Mouse (Mus musculus): ENCODE measurements around the gene Gabra5. TPM values are rescaled to one million over a fixed set of nuclear protein-coding genes. Genes with fewer than 3 reads are reported as not detected.

Gabra5 gene
- polyA plus RNA-seq, 1 experiment, result not detected

GRCm38 (mm10) chr7:57448239-57448638 is 61.6 kb downstream of the Gabra5 start:
- Histone ChIP-seq H3K27ac (ENCODE audit: insufficient read depth, low read length) (no peak overlapping the region), H3K27me3 (ENCODE audit: control insufficient read depth, insufficient read depth, low read length) (no peaks in the 10 kb centered on the region), H3K4me1 (ENCODE audit: control insufficient read depth, insufficient read depth, insufficient read length) (no peaks in the 10 kb centered on the region), H3K36me3 (ENCODE audit: control insufficient read depth, insufficient read depth, low read length) (no peaks in the 10 kb centered on the region), H3K4me3 (ENCODE audit: extremely low read depth, insufficient read depth, insufficient read length) (no peak overlapping the region)
- no peak for DNase-seq (ENCODE audit: low read depth in 1 of 2, low spot score in 2 of 2)
- TF ChIP-seq CTCF (IDR thresholded peaks at IDR 0.05; ENCODE audit: extremely low read depth, insufficient read depth, insufficient read length, insufficient replicate concordance), result no peak
- TF ChIP-seq POLR2A (IDR thresholded peaks at IDR 0.05; ENCODE audit: low read depth, low read length), result no peak
- WGBS, result 67% methylated on average over 1 of the region's 1 CpGs

- TF ChIP-seq POLR2A (IDR thresholded peaks at IDR 0.05; ENCODE audit: low read depth, low read length) (no peak), CTCF (IDR thresholded peaks at IDR 0.05; ENCODE audit: extremely low read depth, insufficient read depth, insufficient read length, insufficient replicate concordance) (no peak)
- no peaks in the 10 kb centered on the region for H3K4me1 ChIP-seq (ENCODE audit: control insufficient read depth, insufficient read depth, insufficient read length)
- no peak overlapping the region for H3K4me3 ChIP-seq (ENCODE audit: extremely low read depth, insufficient read depth, insufficient read length)
- 73% methylated on average over 1 of the region's 1 CpGs for WGBS
- H3K36me3 ChIP-seq (ENCODE audit: control insufficient read depth, insufficient read depth, low read length), result no peaks in the 10 kb centered on the region
- H3K27ac ChIP-seq (ENCODE audit: insufficient read depth, low read length), result no peak overlapping the region
- DNase-seq (ENCODE audit: low read depth in 1 of 2, low spot score in 2 of 2), result no peak
- H3K27me3 ChIP-seq (ENCODE audit: control insufficient read depth, insufficient read depth, low read length), result no peaks in the 10 kb centered on the region
Measured at GRCm38 (mm10) chr7:57422675-57423074, 87.2 kb downstream of the Gabra5 start.

- Histone ChIP-seq H3K27me3 (ENCODE audit: control insufficient read depth, insufficient read depth, low read length) (no peaks in the 10 kb centered on the region), H3K36me3 (ENCODE audit: control insufficient read depth, insufficient read depth, low read length) (no peaks in the 10 kb centered on the region), H3K4me1 (ENCODE audit: control insufficient read depth, insufficient read depth, insufficient read length) (no peaks in the 10 kb centered on the region), H3K27ac (ENCODE audit: insufficient read depth, low read length) (no peak overlapping the region), H3K4me3 (ENCODE audit: extremely low read depth, insufficient read depth, insufficient read length) (no peak overlapping the region)
- 80% methylated on average over 1 of the region's 1 CpGs for WGBS
- no peak for DNase-seq (ENCODE audit: low read depth in 1 of 2, low spot score in 2 of 2)
- TF ChIP-seq CTCF (IDR thresholded peaks at IDR 0.05; ENCODE audit: extremely low read depth, insufficient read depth, insufficient read length, insufficient replicate concordance) (no peak), POLR2A (IDR thresholded peaks at IDR 0.05; ENCODE audit: low read depth, low read length) (no peak)
Measured at GRCm38 (mm10) chr7:57421044-57421443, 88.8 kb downstream of the Gabra5 start.

- 90% methylated on average over 2 of the region's 2 CpGs for WGBS
- no peaks in the 10 kb centered on the region for H3K4me1 ChIP-seq (ENCODE audit: control insufficient read depth, insufficient read depth, insufficient read length)
- TF ChIP-seq POLR2A (IDR thresholded peaks at IDR 0.05; ENCODE audit: low read depth, low read length) (no peak), CTCF (IDR thresholded peaks at IDR 0.05; ENCODE audit: extremely low read depth, insufficient read depth, insufficient read length, insufficient replicate concordance) (no peak)
Measured at GRCm38 (mm10) chr7:57419392-57419791, 90.5 kb downstream of the Gabra5 start, which contains the start of gene Gabrb3. Gene Gabrb3, plus strand, starts transcription at chr7:57419692.

DNA sequence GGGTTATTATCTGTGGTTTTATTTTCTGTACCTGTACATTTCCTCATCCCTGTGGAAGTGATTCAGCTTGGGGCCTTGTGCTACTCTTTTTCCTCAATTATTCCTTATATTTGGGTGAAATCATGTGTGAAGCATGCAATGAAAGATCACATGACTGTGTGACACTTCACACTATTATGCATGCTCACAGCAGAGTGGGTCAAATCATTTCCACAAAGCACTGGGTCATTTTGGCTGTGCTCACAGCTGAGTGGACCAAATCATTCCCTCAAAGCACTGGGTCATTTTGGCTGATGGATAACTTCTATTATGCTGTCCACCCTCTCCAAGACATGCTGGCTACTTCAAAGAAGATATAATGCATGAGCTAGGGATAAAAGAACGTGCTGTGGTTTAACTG is 97.0 kb downstream of the Gabra5 start:
- H3K27me3 ChIP-seq (ENCODE audit: control insufficient read depth, insufficient read depth, low read length), result no peaks in the 10 kb centered on the region
- H3K4me1 ChIP-seq (ENCODE audit: control insufficient read depth, insufficient read depth, insufficient read length), result no peaks in the 10 kb centered on the region
- no peak overlapping the region for H3K27ac ChIP-seq (ENCODE audit: insufficient read depth, low read length)
- DNase-seq (ENCODE audit: low read depth in 1 of 2, low spot score in 2 of 2), result no peak
- TF ChIP-seq POLR2A (IDR thresholded peaks at IDR 0.05; ENCODE audit: low read depth, low read length) (no peak), CTCF (IDR thresholded peaks at IDR 0.05; ENCODE audit: extremely low read depth, insufficient read depth, insufficient read length, insufficient replicate concordance) (no peak)
- no peak overlapping the region for H3K4me3 ChIP-seq (ENCODE audit: extremely low read depth, insufficient read depth, insufficient read length)
- WGBS, result 28% methylated on average over 1 of the region's 1 CpGs
- no peaks in the 10 kb centered on the region for H3K36me3 ChIP-seq (ENCODE audit: control insufficient read depth, insufficient read depth, low read length)

More at GRCm38 (mm10) chr7:57419392-57419791, 90.5 kb downstream of the Gabra5 start, which contains the start of gene Gabrb3:
- no peaks in the 10 kb centered on the region for H3K27me3 ChIP-seq (ENCODE audit: control insufficient read depth, insufficient read depth, low read length)
- H3K36me3 ChIP-seq (ENCODE audit: control insufficient read depth, insufficient read depth, low read length), result no peaks in the 10 kb centered on the region
- no peak within 1 kb of the TSS for H3K27ac ChIP-seq (ENCODE audit: insufficient read depth, low read length)
- no peak for DNase-seq (ENCODE audit: low read depth in 1 of 2, low spot score in 2 of 2)
- H3K4me3 ChIP-seq (ENCODE audit: extremely low read depth, insufficient read depth, insufficient read length), result no peak within 1 kb of the TSS

DNA sequence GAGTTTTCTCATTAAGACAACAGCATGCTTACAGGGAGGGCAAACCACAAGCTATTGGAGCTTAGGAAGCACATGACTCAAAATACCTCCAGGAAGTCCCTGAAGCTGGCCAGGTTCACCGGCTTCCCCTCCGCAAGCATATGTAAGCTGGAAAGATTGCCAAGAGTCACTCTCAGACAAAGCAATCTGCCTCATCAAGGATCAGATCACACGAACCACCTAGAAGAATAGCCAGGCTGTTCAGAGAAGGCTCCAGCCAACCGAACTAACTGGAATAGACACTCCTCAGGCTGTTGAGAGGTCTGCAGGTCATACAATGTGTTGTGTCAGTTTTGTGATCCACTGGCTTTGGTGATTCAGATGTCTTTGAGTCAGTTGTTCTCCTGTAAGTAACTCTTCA is 98.7 kb downstream of the Gabra5 start:
- TF ChIP-seq CTCF (IDR thresholded peaks at IDR 0.05; ENCODE audit: extremely low read depth, insufficient read depth, insufficient read length, insufficient replicate concordance) (no peak), POLR2A (IDR thresholded peaks at IDR 0.05; ENCODE audit: low read depth, low read length) (no peak)
- Histone ChIP-seq H3K27me3 (ENCODE audit: control insufficient read depth, insufficient read depth, low read length) (no peaks in the 10 kb centered on the region), H3K4me3 (ENCODE audit: extremely low read depth, insufficient read depth, insufficient read length) (no peak overlapping the region), H3K27ac (ENCODE audit: insufficient read depth, low read length) (no peak overlapping the region), H3K36me3 (ENCODE audit: control insufficient read depth, insufficient read depth, low read length) (no peaks in the 10 kb centered on the region), H3K4me1 (ENCODE audit: control insufficient read depth, insufficient read depth, insufficient read length) (no peaks in the 10 kb centered on the region)
- DNase-seq (ENCODE audit: low read depth in 1 of 2, low spot score in 2 of 2), result no peak
- 82% methylated on average over 4 of the region's 4 CpGs for WGBS

DNA sequence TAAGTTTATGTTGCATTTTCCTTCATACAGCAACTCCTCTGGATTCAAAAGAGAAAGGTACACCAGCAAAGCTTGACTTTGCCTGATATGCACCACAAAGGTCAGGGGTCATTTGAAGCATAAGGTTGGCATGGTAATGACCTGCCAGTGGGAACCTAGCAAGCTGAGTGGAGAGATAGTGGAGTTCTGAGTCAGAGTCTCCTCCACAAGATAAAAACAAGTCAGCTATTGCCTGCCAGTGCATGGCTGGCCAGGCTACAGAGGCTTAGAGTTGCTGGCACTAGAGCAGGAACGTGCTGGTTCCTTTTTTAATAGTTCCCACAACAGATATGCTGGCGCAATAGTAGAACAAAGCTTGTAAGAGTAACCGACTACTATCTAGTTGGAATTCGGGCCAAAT is 116.3 kb downstream of the Gabra5 start:
- no peak for TF ChIP-seq CTCF (IDR thresholded peaks at IDR 0.05; ENCODE audit: extremely low read depth, insufficient read depth, insufficient read length, insufficient replicate concordance)
- TF ChIP-seq POLR2A (IDR thresholded peaks at IDR 0.05; ENCODE audit: low read depth, low read length), result no peak
- Histone ChIP-seq H3K4me1 (ENCODE audit: control insufficient read depth, insufficient read depth, insufficient read length) (no peaks in the 10 kb centered on the region), H3K27me3 (ENCODE audit: control insufficient read depth, insufficient read depth, low read length) (no peaks in the 10 kb centered on the region), H3K4me3 (ENCODE audit: extremely low read depth, insufficient read depth, insufficient read length) (no peak overlapping the region), H3K27ac (ENCODE audit: insufficient read depth, low read length) (no peak overlapping the region), H3K36me3 (ENCODE audit: control insufficient read depth, insufficient read depth, low read length) (no peaks in the 10 kb centered on the region)
- no peak for DNase-seq (ENCODE audit: low read depth in 1 of 2, low spot score in 2 of 2)
- 75% methylated on average over 4 of the region's 4 CpGs for WGBS
